Mouse (Mus musculus): Measurements from ENCODE around the gene Cpsf4l.

The Cpsf4l gene

GRCm38 (mm10) chr11:113699643-113700042, 10.2 kb downstream of the Cpsf4l start:
- no peak for DNase-seq (ENCODE audit: low spot score)

DNA sequence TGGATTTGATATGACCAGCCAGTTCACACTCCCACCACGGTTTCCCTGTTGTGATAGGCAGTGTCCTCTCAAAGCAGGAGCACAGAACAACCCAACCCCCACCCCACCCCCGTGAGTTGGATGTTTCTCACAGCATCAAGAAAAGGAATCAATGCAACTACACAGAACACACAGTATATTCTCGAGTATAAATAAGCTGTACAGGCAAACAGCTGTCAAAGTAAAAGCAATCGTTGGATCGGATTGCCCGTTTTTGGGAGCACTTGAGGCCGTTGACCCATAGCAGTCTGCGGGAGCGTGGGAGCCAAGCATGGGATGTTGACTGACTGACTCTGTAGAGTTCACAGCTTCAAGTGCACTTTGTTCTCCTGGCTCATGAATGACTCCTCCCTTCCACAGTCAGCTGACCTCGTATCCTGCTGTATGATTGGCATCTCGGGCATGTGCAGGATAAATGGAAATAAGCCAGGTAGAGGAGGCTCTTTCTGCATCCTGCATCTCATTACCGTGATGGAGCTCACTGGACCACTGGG, 11.7 kb downstream of the Cpsf4l start:
- peak; percentile 38 for DNase-seq (ENCODE audit: low spot score)

DNA sequence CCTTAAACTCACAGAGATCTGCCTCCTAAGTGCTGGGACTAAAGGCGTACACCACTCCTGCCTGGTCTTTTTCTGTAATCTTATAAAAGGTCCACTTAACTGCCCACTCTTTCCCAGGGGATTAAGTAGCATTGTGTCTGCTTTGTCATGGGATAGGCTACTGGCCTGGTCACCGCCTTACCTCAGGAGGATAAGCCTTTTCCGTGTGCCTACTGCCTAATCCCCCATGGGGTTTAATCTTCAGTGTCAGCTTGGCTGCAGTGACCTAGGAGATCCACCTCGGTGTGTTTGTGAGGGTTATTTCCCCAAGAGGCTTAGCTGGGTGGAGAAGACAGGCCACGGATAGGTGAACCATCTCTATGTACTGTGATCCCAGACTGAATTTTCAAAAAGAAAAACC, 12.2 kb downstream of the Cpsf4l start:
- no peak for DNase-seq (ENCODE audit: low spot score)

DNA sequence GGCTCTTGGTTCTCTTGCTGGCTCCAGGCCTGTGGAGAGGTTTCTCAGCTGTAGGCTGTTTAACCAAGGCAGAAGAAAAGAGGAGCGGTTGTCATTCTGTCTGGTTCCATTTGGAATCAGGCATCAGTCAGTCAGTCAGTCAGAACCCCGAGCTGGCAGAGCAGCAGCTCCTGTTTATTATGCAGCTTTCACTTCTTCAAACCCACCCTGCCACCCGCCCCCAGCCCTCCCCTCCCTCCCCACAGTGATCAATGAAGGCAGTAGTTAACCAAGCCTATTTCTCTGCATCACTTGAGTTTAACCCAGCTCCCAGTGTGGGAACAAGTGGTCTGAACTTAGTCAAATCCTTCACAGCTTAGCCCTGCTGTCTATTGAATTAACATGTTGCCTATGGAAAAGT, 18.0 kb downstream of the Cpsf4l start:
- DNase-seq (ENCODE audit: low spot score): no peak

GRCm38 (mm10) chr11:113691318-113691717, 18.5 kb downstream of the Cpsf4l start:
- DNase-seq (ENCODE audit: low spot score): no peak

DNA sequence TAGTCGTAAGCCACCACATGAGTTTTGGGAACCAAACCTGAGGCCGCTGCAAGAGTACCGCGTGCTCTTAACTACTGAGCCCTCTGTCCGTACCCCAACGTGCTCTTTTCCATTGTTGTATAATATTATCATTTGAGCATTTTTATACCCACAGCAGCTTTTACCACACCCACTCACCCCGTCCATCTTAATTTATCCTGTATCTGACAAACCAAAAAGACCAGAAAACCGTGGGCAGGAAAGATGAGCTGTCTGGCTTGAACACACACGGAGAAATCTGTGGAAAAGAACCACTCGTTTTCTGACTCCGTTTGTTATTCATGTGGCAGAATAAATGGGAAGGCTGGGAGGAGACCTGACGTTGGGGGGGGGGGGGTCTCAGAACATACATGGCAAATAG, 19.3 kb downstream of the Cpsf4l start:
- no peak for DNase-seq (ENCODE audit: low spot score)

DNA sequence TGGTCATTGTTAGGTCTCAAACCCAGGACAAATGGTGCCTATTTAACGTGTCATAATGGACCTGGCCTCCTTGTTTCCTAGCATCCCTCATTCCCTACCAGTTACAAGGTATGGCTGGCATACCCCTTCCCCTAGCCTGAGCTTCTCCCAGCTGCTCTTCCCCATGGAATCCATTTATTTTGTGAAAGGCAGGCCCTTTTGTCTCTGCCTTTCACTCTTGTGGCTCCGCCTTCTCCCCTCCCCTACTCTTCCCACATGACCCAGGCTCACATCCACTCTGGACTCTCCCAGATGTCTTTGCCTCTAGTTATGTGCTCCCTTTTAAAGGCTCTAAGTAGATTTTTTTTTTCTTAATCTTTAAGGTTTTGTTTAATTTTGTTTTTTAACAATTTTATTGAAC, 22.8 kb downstream of the Cpsf4l start:
- DNase-seq (ENCODE audit: low spot score): peak; percentile 70

DNA sequence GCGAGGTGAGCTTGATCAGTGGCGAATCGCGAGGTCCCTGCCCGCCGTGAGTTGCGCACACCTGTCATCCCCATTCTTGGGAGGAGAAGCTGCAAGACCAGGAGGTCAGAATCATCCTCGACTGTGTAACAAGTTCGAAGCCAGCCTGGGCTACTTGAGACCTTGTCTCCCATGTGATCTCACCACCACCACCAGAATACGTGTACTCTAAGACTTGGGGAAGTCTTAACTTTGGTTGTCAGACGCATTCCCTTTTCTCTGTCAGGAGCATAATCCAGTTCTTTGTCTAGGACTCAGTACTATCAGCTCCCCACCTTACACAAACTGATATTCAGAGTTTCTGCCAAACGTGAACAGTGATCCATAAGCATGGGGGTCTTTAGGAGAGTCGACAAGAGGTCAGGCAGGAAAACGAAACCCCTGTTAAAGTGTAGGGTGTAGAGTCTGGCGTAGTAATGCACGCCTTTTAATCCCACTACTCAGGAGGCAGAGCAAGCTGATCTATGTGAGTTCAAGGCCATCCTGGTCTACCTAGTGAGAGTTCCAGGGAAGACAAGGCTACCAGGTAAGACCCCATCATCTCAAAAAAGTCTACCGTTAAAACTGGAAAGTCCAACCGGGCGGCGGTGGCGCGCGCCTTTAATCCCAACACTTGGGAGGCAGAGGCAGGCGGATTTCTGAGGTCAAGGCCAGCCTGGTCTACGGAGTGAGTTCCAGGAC, 24.9 kb downstream of the Cpsf4l start:
- no peak for DNase-seq (ENCODE audit: low spot score)

GRCm38 (mm10) chr11:113683957-113684706, 25.7 kb downstream of the Cpsf4l start, which contains the start of the genes Fam104a and D11Wsu47e:
Gene Fam104a, minus strand, starts transcription at chr11:113684155.
Gene D11Wsu47e, plus strand, starts transcription at chr11:113684412.
- peak; percentile 94 for DNase-seq (ENCODE audit: low spot score)

- peak; percentile 30 for DNase-seq (ENCODE audit: low spot score)
These were observed 26.2 kb downstream of the Cpsf4l start for GRCm38 (mm10) chr11:113683627-113683956.

DNA sequence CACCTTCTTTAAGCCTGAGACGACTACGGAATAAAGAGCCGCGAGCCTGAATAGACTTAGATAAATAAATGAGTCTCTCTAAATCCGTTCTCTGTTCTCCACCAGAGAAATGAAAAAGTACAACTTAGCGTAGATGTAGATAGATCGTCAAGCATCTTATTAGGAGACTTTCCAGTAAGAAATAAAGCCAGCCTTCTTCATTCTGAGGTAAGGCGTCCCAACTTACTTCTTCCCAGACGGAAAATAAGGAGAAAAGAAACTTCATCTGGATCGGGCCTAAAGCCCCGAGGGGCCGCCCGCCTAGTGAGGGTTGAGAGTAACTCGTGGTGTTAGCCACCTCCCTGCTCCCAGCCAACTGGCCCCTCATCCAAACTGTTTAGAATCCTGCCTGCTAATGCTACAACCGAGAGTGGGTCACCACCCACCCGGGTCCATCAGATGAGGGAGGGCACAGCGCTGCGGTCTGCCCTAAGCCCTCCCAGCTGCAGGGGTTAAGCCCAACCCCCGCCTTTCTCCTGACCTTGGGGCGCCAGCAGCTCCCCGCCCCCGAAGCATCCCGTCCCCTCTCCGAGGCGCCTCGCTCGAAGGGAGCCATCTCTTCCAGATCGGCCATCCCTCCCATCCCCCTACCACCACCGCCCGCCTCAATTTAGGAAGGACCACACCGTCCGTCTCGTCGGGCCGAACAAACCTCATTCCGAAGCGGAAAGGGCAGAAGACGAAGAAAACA, 26.8 kb downstream of the Cpsf4l start:
- DNase-seq (ENCODE audit: low spot score): peak; percentile 34

DNA sequence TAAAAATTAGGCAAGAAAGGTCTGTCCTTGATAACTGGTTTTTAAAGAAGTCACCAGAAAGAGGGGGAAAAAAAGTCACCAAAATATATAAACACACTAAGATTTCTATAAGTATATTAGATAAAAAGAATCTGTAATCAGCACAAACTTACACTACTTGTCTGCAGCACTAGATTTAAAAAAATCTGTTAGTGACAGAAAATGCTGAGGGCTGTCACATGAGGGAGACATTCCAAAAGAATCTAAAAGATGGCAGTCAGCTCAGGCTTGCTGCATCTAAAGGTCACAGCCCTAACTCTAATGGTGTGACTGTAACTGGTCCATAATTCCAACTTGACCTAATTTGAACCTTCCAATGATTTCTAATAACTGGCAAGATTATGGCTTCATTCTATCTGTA, 27.8 kb downstream of the Cpsf4l start:
- DNase-seq (ENCODE audit: low spot score): peak; percentile 66

DNA sequence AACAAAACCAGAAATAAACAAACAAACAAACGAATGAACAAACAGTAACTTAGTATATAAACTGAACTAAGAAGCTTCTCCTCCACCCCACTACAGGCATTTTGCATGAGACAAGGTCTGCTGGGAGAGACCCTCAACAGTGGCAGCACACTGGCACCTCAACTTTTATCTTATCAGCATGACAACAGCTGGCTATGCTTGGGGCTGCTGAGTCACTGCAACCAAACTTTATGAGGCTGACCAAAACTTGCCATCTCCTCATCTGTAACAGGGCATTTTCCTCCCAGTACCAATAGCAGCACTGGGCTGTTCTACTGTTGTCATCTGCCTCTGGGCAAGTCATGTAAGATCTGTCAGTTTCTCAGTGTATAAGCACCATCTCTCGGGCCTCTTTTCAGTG, 28.9 kb downstream of the Cpsf4l start:
- no peak for DNase-seq (ENCODE audit: low spot score)

- no peak for DNase-seq (ENCODE audit: low spot score)
These were observed 31.4 kb downstream of the Cpsf4l start for GRCm38 (mm10) chr11:113678373-113678772.

DNA sequence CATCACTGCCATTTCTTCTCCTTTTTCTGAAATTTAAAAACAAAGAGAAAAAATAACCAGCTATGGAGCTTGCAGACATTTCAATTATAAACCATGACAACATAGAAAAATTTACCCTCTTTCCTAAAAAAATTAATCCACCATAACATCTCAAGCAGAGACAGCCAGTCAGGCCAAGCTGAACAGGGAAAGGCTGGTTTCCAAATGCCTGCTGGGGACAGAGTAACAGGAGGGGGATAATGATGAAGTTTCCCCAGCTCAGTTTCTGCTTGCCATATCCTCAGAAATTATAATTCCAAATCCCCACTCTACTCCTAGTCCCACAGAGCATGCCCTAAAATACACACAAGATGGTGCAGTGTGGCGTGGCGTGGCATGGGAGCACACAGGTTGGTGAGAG, 32.4 kb downstream of the Cpsf4l start:
- DNase-seq (ENCODE audit: low spot score): no peak

- DNase-seq (ENCODE audit: low spot score): no peak
These were observed 33.0 kb downstream of the Cpsf4l start for GRCm38 (mm10) chr11:113676847-113677246.

GRCm38 (mm10) chr11:113674595-113674994, 35.2 kb downstream of the Cpsf4l start:
- DNase-seq (ENCODE audit: low spot score): no peak

GRCm38 (mm10) chr11:113673614-113674013, 36.2 kb downstream of the Cpsf4l start:
- no peak for DNase-seq (ENCODE audit: low spot score)

- DNase-seq (ENCODE audit: low spot score): no peak
These were observed 40.1 kb downstream of the Cpsf4l start for GRCm38 (mm10) chr11:113669711-113670110.

DNA sequence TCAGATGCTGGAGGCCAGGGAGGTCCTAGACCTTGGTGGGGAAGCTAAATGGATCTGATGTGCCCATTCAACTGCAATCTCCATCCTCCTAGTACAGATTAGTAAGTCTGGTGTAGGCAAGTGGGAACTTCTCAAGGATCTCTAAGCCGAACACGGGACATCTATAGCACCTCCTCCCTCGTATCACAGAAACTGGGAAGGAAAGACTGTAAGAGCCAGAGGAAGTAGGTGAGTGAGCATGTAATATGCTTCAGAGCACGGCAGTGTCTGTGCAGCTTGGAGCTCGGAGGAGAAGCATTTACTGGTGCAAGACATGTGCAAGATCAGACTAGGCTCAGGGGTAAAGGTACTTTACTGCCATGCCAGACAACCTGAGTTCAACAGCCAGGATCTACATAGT, 41.0 kb downstream of the Cpsf4l start:
- DNase-seq (ENCODE audit: low spot score): no peak

DNA sequence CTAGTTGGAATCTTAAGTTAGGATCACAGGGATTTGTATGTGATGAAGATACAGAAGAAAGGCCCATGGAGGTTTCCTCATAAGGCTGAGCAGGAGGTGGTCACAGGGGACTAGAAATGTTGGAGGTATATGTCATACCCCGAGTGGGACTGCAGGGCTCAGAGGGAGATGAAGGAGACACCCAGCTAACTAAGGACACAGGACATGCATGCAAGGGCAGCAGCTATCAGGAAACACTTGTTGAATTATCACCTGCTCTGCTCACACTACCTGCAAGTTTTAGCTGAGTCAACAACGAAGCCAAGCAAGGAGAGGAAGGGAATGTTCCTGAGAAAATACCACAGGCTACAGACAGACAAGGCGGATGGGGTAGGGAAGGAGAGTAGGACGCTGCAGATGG, 42.1 kb downstream of the Cpsf4l start:
- DNase-seq (ENCODE audit: low spot score): no peak

GRCm38 (mm10) chr11:113667122-113667521, 42.7 kb downstream of the Cpsf4l start:
- DNase-seq (ENCODE audit: low spot score): no peak

DNA sequence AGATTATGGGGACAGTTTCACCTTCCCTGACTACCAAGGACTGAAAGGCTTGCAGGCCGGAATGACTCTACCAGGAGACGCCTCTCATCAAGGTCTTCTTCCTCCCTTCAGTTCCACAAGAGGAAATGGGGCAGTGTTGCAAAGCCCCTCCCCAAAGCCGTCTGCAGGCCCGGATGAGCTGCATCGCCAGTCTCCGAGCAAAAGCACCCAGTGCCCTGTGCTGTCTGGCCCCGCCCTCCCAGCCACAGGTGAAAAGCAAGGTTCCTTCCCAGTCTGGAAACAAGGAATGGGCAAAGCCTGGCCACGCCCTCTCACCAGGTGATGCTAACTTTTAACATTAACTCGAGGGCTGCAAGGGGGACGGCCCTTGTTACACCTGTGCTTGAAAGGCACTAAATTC, 43.2 kb downstream of the Cpsf4l start:
- DNase-seq (ENCODE audit: low spot score): no peak
